In genomic region chr5:36133893-36134292, GRCm38 (mm10) we compare ENCODE assay signal across 17 mouse cellular contexts.
DNase-seq lines count a peak whose midpoint lies in the region; ATAC-seq and TF ChIP-seq lines count a peak whose summit lies in the region.
"Had no signal": no experiment of that assay in that cellular context is flagged by ENCODE, and none has a peak within 500 bp of the region (broad histone marks: within the 10 kb centered on the region; RNA-seq: fewer than 3 reads in every experiment).

No protein-coding gene starts in this region.

- H3ac ChIP-seq in C2C12 (ENCODE audit: control insufficient read depth, insufficient read length, low read depth), result no peak overlapping the region

- no peak overlapping the region for H3K4me3 ChIP-seq in intestine, embryonic 15.5 days (replicated peaks)
- H3K4me3 ChIP-seq in intestine, embryonic 16.5 days (ENCODE audit: low read length), result no peak overlapping the region
- H3K4me3 ChIP-seq in C2C12 (ENCODE audit: insufficient read depth, poor library complexity, severe bottlenecking), result no peak overlapping the region
- H3K4me3 ChIP-seq in cortical plate, adult 2 months (ENCODE audit: insufficient read depth, low read length), result no peak overlapping the region
- H3K4me3 ChIP-seq: forebrain, embryonic 12.5 days; heart, embryonic 15.5 days; megakaryocyte, embryonic 14.5 days; midbrain, embryonic 15.5 days had no signal

- TF ChIP-seq CTCF in C2C12 (IDR thresholded peaks at IDR 0.05; ENCODE audit: control insufficient read depth, insufficient read depth, insufficient read length), result peak; percentile 37
- peak; percentile 14; the same call in 1 of the 2 replicates for TF ChIP-seq CTCF in cortical plate, adult 2 months (IDR thresholded peaks at IDR 0.05; ENCODE audit: extremely low read depth, insufficient read depth, low read length)

- H3K79me2 ChIP-seq in C2C12 (ENCODE audit: control insufficient read depth, insufficient read depth), result no peaks in the 10 kb centered on the region

- no peak overlapping the region for H3K9ac ChIP-seq in intestine, embryonic 15.5 days
- H3K9ac ChIP-seq in intestine, embryonic 16.5 days (ENCODE audit: low read depth, low read length), result no peak overlapping the region
- H3K9ac ChIP-seq: forebrain, embryonic 12.5 days; heart, embryonic 15.5 days; liver, embryonic 14.5 days; midbrain, embryonic 15.5 days had no signal

- no peak overlapping the region for H3K27ac ChIP-seq in intestine, embryonic 15.5 days
- H3K27ac ChIP-seq in intestine, embryonic 16.5 days (ENCODE audit: low read length), result no peak overlapping the region
- no peak overlapping the region for H3K27ac ChIP-seq in cortical plate, adult 2 months (ENCODE audit: insufficient read depth, low read length)
- H3K27ac ChIP-seq: forebrain, embryonic 12.5 days; heart, embryonic 15.5 days; liver, embryonic 14.5 days; midbrain, embryonic 15.5 days had no signal

- 48% methylated on average over 2 of the region's 2 CpGs for WGBS in intestine, embryonic 15.5 days
- WGBS in intestine, embryonic 16.5 days, result 53% methylated on average over 2 of the region's 2 CpGs

- H3K4me2 ChIP-seq in intestine, embryonic 15.5 days (replicated peaks), result no peak overlapping the region
- no peak overlapping the region for H3K4me2 ChIP-seq in intestine, embryonic 16.5 days (ENCODE audit: low read depth, low read length)
- H3K4me2 ChIP-seq: forebrain, embryonic 12.5 days; heart, embryonic 15.5 days; midbrain, embryonic 15.5 days had no signal

- DNase-seq in 3134 (ENCODE audit: extremely low read depth, insufficient read length, low spot score), result peak; percentile 59
- no peak for DNase-seq in retina, embryonic 14.5 days (ENCODE audit: low spot score)
- DNase-seq: cerebellum, adult 9-10 months; kidney, adult 9 months; layer of hippocampus, postnatal 36 days had no signal

- no peaks in the 10 kb centered on the region for H3K79me3 ChIP-seq in C2C12 (ENCODE audit: low read depth)

- ATAC-seq in intestine, embryonic 15.5 days, result 0 out of 2 replicates have a peak, but pooled peaks have one; percentile 28
- ATAC-seq in intestine, embryonic 16.5 days, result no peak
- ATAC-seq in megakaryocyte progenitor cell, adult 5-6 weeks (replicated peaks; ENCODE audit: poor library complexity), result no peak
- ATAC-seq: CD4-positive, CD25-positive, alpha-beta regulatory T cell, adult 4 months; midbrain, embryonic 15.5 days had no signal

- H3K9me3 ChIP-seq in intestine, embryonic 15.5 days, result no peaks in the 10 kb centered on the region
- no peaks in the 10 kb centered on the region for H3K9me3 ChIP-seq in intestine, embryonic 16.5 days (ENCODE audit: control insufficient read depth, low read length)
- H3K9me3 ChIP-seq: forebrain, embryonic 12.5 days; G1E; heart, embryonic 15.5 days; megakaryocyte, embryonic 14.5 days; midbrain, embryonic 15.5 days had no signal

- TF ChIP-seq POLR2A in cortical plate, adult 2 months (IDR thresholded peaks at IDR 0.05; ENCODE audit: extremely low read depth, insufficient read depth, low read length), result no peak

- H3K36me3 ChIP-seq in intestine, embryonic 15.5 days, result no peaks in the 10 kb centered on the region
- H3K36me3 ChIP-seq in intestine, embryonic 16.5 days (ENCODE audit: control insufficient read depth, insufficient read depth, low read length), result no peaks in the 10 kb centered on the region
- H3K36me3 ChIP-seq in C2C12 (ENCODE audit: control insufficient read depth, insufficient read depth), result no peaks in the 10 kb centered on the region
- H3K36me3 ChIP-seq: forebrain, embryonic 12.5 days; G1E; heart, embryonic 15.5 days; midbrain, embryonic 15.5 days had no signal

- H3K4me1 ChIP-seq in intestine, embryonic 15.5 days (replicated peaks), result peaks cover 10% of the 10 kb centered on the region; the same call in 1 of the 2 replicates
- H3K4me1 ChIP-seq in intestine, embryonic 16.5 days (ENCODE audit: control insufficient read depth, insufficient read depth, low read length), result peaks cover 8% of the 10 kb centered on the region; the same call in 1 of the 2 replicates
- H3K4me1 ChIP-seq in cortical plate, adult 2 months (ENCODE audit: control insufficient read depth, insufficient read depth, low read length), result peaks cover 2% of the 10 kb centered on the region; the same call in 1 of the 2 replicates
- H3K4me1 ChIP-seq: megakaryocyte, embryonic 14.5 days had no signal

- no peaks in the 10 kb centered on the region for H3K27me3 ChIP-seq in intestine, embryonic 15.5 days (replicated peaks)
- H3K27me3 ChIP-seq in intestine, embryonic 16.5 days (replicated peaks; ENCODE audit: control insufficient read depth, insufficient read depth, low read length), result no peaks in the 10 kb centered on the region
- no peaks in the 10 kb centered on the region for H3K27me3 ChIP-seq in C2C12 (ENCODE audit: control insufficient read depth, insufficient read depth, insufficient read length)
- H3K27me3 ChIP-seq: heart, embryonic 15.5 days; midbrain, embryonic 15.5 days had no signal

TF ChIP-seq in C2C12, 6 proteins besides CTCF, POLR2A, EP300 and RAD21:
- TF ChIP-seq CEBPB (IDR thresholded peaks at IDR 0.05; ENCODE audit: low read depth), result no peak
- peak; percentile 83 for TF ChIP-seq MYOD1 (IDR thresholded peaks at IDR 0.05; ENCODE audit: control insufficient read depth, insufficient read length, low read depth)
- TF ChIP-seq MAX (IDR thresholded peaks at IDR 0.05), result peak; percentile 2
